Mouse (Mus musculus) urinary bladder, adult 2 months (tissue): ENCODE data around the gene Gucy2d. TPM values are rescaled to one million over a fixed set of nuclear protein-coding genes. Genes with fewer than 3 reads are reported as not detected.

Experiments used
- DNase-seq: peaks from one replicate; pipeline ENCODE4 v3.0.0; 2022; ENCODE audit warnings: low spot score
- polyA plus RNA-seq: library from polyadenylated mRNA; depleted of rRNA; stranded (reverse); fragments of >200 nt; gene quantifications from 2 replicates; pipeline ENCODE4 v1.2.3, GENCODE M21; 2012; rRNA removed

Gucy2d gene
- polyA plus RNA-seq, result 0.10 and 0.17 TPM in 2 replicates

- no peak for DNase-seq
Observed at GRCm38 (mm10) chr7:98439956-98440466, at the start of gene Gucy2d. Gene Gucy2d (plus strand): TSS chr7:98440416.

GRCm38 (mm10) chr7:98390486-98390885 is 49.7 kb upstream of the Gucy2d start:
- no peak for DNase-seq

- DNase-seq, result no peak
Observed at GRCm38 (mm10) chr7:98391351-98391936, 48.8 kb upstream of the Gucy2d start.

- DNase-seq, result no peak
Observed at GRCm38 (mm10) chr7:98392466-98393201, 47.6 kb upstream of the Gucy2d start.

GRCm38 (mm10) chr7:98402582-98403574 is 37.3 kb upstream of the Gucy2d start:
- DNase-seq, result no peak

- DNase-seq, result no peak
Observed at GRCm38 (mm10) chr7:98403996-98404395, 36.2 kb upstream of the Gucy2d start.

GRCm38 (mm10) chr7:98407615-98408014 is 32.6 kb upstream of the Gucy2d start:
- no peak for DNase-seq

GRCm38 (mm10) chr7:98413115-98413514 is 27.1 kb upstream of the Gucy2d start:
- no peak for DNase-seq

GRCm38 (mm10) chr7:98415550-98415949 is 24.7 kb upstream of the Gucy2d start:
- no peak for DNase-seq

- DNase-seq, result no peak
Observed at GRCm38 (mm10) chr7:98416020-98416419, 24.2 kb upstream of the Gucy2d start.

GRCm38 (mm10) chr7:98418031-98418805 is 22.0 kb upstream of the Gucy2d start:
- no peak for DNase-seq

GRCm38 (mm10) chr7:98419366-98419765 is 20.9 kb upstream of the Gucy2d start:
- no peak for DNase-seq

- no peak for DNase-seq
Observed at GRCm38 (mm10) chr7:98423546-98423945, 16.7 kb upstream of the Gucy2d start.

GRCm38 (mm10) chr7:98424396-98424795 is 15.8 kb upstream of the Gucy2d start:
- no peak for DNase-seq

- DNase-seq, result no peak
Observed at GRCm38 (mm10) chr7:98425551-98425950, 14.7 kb upstream of the Gucy2d start.

- no peak for DNase-seq
Observed at GRCm38 (mm10) chr7:98426641-98427040, 13.6 kb upstream of the Gucy2d start.

GRCm38 (mm10) chr7:98427115-98427835 is 12.9 kb upstream of the Gucy2d start:
- DNase-seq, result no peak

- no peak for DNase-seq
Observed at GRCm38 (mm10) chr7:98429579-98429978, 10.6 kb upstream of the Gucy2d start.

GRCm38 (mm10) chr7:98430785-98431184 is 9.4 kb upstream of the Gucy2d start:
- DNase-seq, result peak; percentile 42

GRCm38 (mm10) chr7:98437629-98438028 is 2.6 kb upstream of the Gucy2d start:
- DNase-seq, result no peak

GRCm38 (mm10) chr7:98446873-98447272 is 6.7 kb downstream of the Gucy2d start:
- no peak for DNase-seq
